Mouse (Mus musculus) embryonic facial prominence, embryonic 15.5 days (tissue): ENCODE measurements around the gene Itfg1. TPM values are rescaled to one million over a fixed set of nuclear protein-coding genes. Genes with fewer than 3 reads are reported as not detected.
A peak's percentile ranks its signal among the peaks of the same experiment; 100 is the strongest.
"Not testable (repeated sequence)": the region's sequence is repeated elsewhere in the genome, so short reads cannot be mapped to it uniquely, and the experiment has no call there.

ENCODE experiments used
- ATAC-seq: fragments of 200-750 bp; cut with Nextera tagmentation; 2 replicates; pipeline ENCODE4 v1.8.0; 2017; ENCODE audit warnings: low read depth, moderate TSS enrichment; ENCODE audit not compliant: insufficient number of reproducible peaks, low FRiP score, low TSS enrichment
- H3K27ac ChIP-seq: fragments of 300-500 bp; sonication (generic); replicated peaks from 2 replicates; pipeline ENCODE4 v1.5.1; 2015; ENCODE audit warnings: mild to moderate bottlenecking, inconsistent platforms
- H3K27me3 ChIP-seq: fragments of 300-500 bp; sonication (generic); 2 replicates; pipeline ENCODE4 v1.6.1; 2015; ENCODE audit warnings: inconsistent platforms
- H3K36me3 ChIP-seq: fragments of 300-500 bp; sonication (generic); 2 replicates; pipeline ENCODE4 v1.6.1; 2015; ENCODE audit warnings: mild to moderate bottlenecking, inconsistent platforms
- H3K4me1 ChIP-seq: fragments of 300-500 bp; sonication (generic); 2 replicates; pipeline ENCODE4 v1.6.1; 2015; ENCODE audit warnings: inconsistent platforms
- H3K4me2 ChIP-seq: fragments of 300-500 bp; sonication (generic); replicated peaks from 2 replicates; pipeline ENCODE4 v1.6.1; 2015; ENCODE audit warnings: mild to moderate bottlenecking, inconsistent platforms
- H3K4me3 ChIP-seq: fragments of 300-500 bp; sonication (generic); replicated peaks from 2 replicates; pipeline ENCODE4 v1.5.1; 2015; ENCODE audit warnings: mild to moderate bottlenecking, inconsistent platforms
- H3K9ac ChIP-seq: fragments of 300-500 bp; sonication (generic); 2 replicates; pipeline ENCODE4 v1.6.1; 2015; ENCODE audit warnings: inconsistent platforms
- H3K9me3 ChIP-seq: fragments of 300-500 bp; sonication (generic); replicated peaks from 2 replicates; pipeline ENCODE4 v1.6.1; 2016; ENCODE audit warnings: inconsistent platforms
- WGBS: fragments of 180-500 bp; shearing (Covaris S2); methylation state at CpG from one replicate; pipeline ENCODE4 v1.1.7; 2015; 5-methylcytosine and 5-hydroxymethylcytosine counted together
- polyA plus RNA-seq: library from polyadenylated mRNA; unstranded; fragments of >200 nt; fragmentation: Nextera tagmentation; extraction: Ambion mirVana; gene quantifications from 2 replicates; pipeline ENCODE4 v1.2.1, GENCODE M21; 2015

Gene Itfg1
- polyA plus RNA-seq, 1 experiment from 2014 or later: 71.0 TPM

- Histone ChIP-seq H3K4me1 (peaks cover 12% of the 10 kb centered on the region), H3K27me3 (no peaks in the 10 kb centered on the region), H3K9ac (peak overlapping the region; percentile 56), H3K27ac (peak overlapping the region; percentile 94), H3K36me3 (peaks cover 11% of the 10 kb centered on the region), H3K9me3 (no peaks in the 10 kb centered on the region), H3K4me3 (peak overlapping the region; percentile 77), H3K4me2 (peak overlapping the region; percentile 73)
- ATAC-seq: no peak
- under 1% methylated on average over 21 of the region's 21 CpGs for WGBS
Measured at GRCm38 (mm10) chr8:85839916-85840656, 635 bp downstream of the Itfg1 start.

- Histone ChIP-seq H3K9ac (no peak overlapping the region), H3K27me3 (no peaks in the 10 kb centered on the region)
- ATAC-seq: no peak
Measured at GRCm38 (mm10) chr8:85813621-85814020, 27.1 kb downstream of the Itfg1 start.

GRCm38 (mm10) chr8:85801408-85801807, 39.3 kb downstream of the Itfg1 start:
- H3K4me3 ChIP-seq: no peak overlapping the region
- peaks cover 4% of the 10 kb centered on the region; the same call in 1 of the 2 replicates for H3K36me3 ChIP-seq
- no peaks in the 10 kb centered on the region for H3K4me1 ChIP-seq
- no peaks in the 10 kb centered on the region for H3K9me3 ChIP-seq
- ATAC-seq: no peak
- no peak overlapping the region for H3K4me2 ChIP-seq
- H3K27me3 ChIP-seq: no peaks in the 10 kb centered on the region
- 86% methylated on average over 1 of the region's 1 CpGs for WGBS
- H3K27ac ChIP-seq: no peak overlapping the region
- H3K9ac ChIP-seq: no peak overlapping the region

More at GRCm38 (mm10) chr8:85813621-85814020, 27.1 kb downstream of the Itfg1 start:
- Histone ChIP-seq H3K36me3 (peaks cover 4% of the 10 kb centered on the region; the same call in 1 of the 2 replicates), H3K4me2 (no peak overlapping the region), H3K4me3 (no peak overlapping the region), H3K27ac (no peak overlapping the region), H3K4me1 (no peaks in the 10 kb centered on the region), H3K9me3 (no peaks in the 10 kb centered on the region)

GRCm38 (mm10) chr8:85800164-85800563, 40.6 kb downstream of the Itfg1 start:
- Histone ChIP-seq H3K27ac (no peak overlapping the region), H3K36me3 (peaks cover 4% of the 10 kb centered on the region; the same call in 1 of the 2 replicates), H3K9ac (no peak overlapping the region), H3K4me2 (no peak overlapping the region), H3K9me3 (no peaks in the 10 kb centered on the region), H3K4me3 (no peak overlapping the region), H3K4me1 (no peaks in the 10 kb centered on the region), H3K27me3 (no peaks in the 10 kb centered on the region)
- 86% methylated on average over 1 of the region's 1 CpGs for WGBS
- ATAC-seq: no peak

- H3K27ac ChIP-seq, H3K4me3 ChIP-seq, H3K36me3 ChIP-seq, ATAC-seq, H3K4me1 ChIP-seq, H3K4me2 ChIP-seq, H3K9me3 ChIP-seq, H3K9ac ChIP-seq, H3K27me3 ChIP-seq: not testable (repeated sequence)
- WGBS: 96% methylated on average over 1 of the region's 1 CpGs
Measured at GRCm38 (mm10) chr8:85796392-85796791, 44.3 kb downstream of the Itfg1 start.

GRCm38 (mm10) chr8:85788341-85788740, 52.4 kb downstream of the Itfg1 start:
- Histone ChIP-seq H3K4me3 (no peak overlapping the region), H3K9ac (no peak overlapping the region), H3K4me1 (no peaks in the 10 kb centered on the region), H3K4me2 (no peak overlapping the region), H3K27me3 (no peaks in the 10 kb centered on the region), H3K9me3 (no peaks in the 10 kb centered on the region), H3K27ac (no peak overlapping the region), H3K36me3 (peaks cover 3% of the 10 kb centered on the region; the same call in 1 of the 2 replicates)
- 95% methylated on average over 3 of the region's 3 CpGs for WGBS
- no peak for ATAC-seq

- H3K36me3 ChIP-seq: no peaks in the 10 kb centered on the region
- WGBS: 85% methylated on average over 4 of the region's 4 CpGs
- no peak overlapping the region for H3K4me2 ChIP-seq
- no peaks in the 10 kb centered on the region for H3K4me1 ChIP-seq
- no peak overlapping the region for H3K9ac ChIP-seq
- ATAC-seq: no peak
- no peaks in the 10 kb centered on the region for H3K27me3 ChIP-seq
- H3K27ac ChIP-seq: no peak overlapping the region
- H3K4me3 ChIP-seq: no peak overlapping the region
- H3K9me3 ChIP-seq: no peaks in the 10 kb centered on the region
Measured at GRCm38 (mm10) chr8:85787909-85788308, 52.8 kb downstream of the Itfg1 start.

- no peaks in the 10 kb centered on the region for H3K36me3 ChIP-seq
- no peak overlapping the region for H3K4me2 ChIP-seq
- no peaks in the 10 kb centered on the region for H3K9me3 ChIP-seq
- H3K27ac ChIP-seq: no peak overlapping the region
- no peaks in the 10 kb centered on the region for H3K4me1 ChIP-seq
- H3K27me3 ChIP-seq: no peaks in the 10 kb centered on the region
- no peak overlapping the region for H3K4me3 ChIP-seq
- H3K9ac ChIP-seq: no peak overlapping the region
- ATAC-seq: no peak
- 41% methylated on average over 1 of the region's 1 CpGs for WGBS
Measured at GRCm38 (mm10) chr8:85785506-85785905, 55.2 kb downstream of the Itfg1 start.

- no peak overlapping the region for H3K4me2 ChIP-seq
- no peaks in the 10 kb centered on the region for H3K27me3 ChIP-seq
- H3K9me3 ChIP-seq: no peaks in the 10 kb centered on the region
- no peak overlapping the region for H3K9ac ChIP-seq
- no peaks in the 10 kb centered on the region for H3K36me3 ChIP-seq
- H3K27ac ChIP-seq: no peak overlapping the region
- no peak overlapping the region for H3K4me3 ChIP-seq
- 91% methylated on average over 1 of the region's 1 CpGs for WGBS
- no peaks in the 10 kb centered on the region for H3K4me1 ChIP-seq
- no peak for ATAC-seq
Measured at GRCm38 (mm10) chr8:85783871-85784270, 56.9 kb downstream of the Itfg1 start.

GRCm38 (mm10) chr8:85780091-85780490, 60.6 kb downstream of the Itfg1 start:
- Histone ChIP-seq H3K4me2 (no peak overlapping the region), H3K4me3 (no peak overlapping the region), H3K9ac (no peak overlapping the region), H3K36me3 (no peaks in the 10 kb centered on the region), H3K4me1 (no peaks in the 10 kb centered on the region), H3K27me3 (no peaks in the 10 kb centered on the region), H3K9me3 (no peaks in the 10 kb centered on the region), H3K27ac (no peak overlapping the region)
- WGBS: 89% methylated on average over 3 of the region's 3 CpGs
- no peak for ATAC-seq

- Histone ChIP-seq H3K4me3 (no peak overlapping the region), H3K9ac (no peak overlapping the region), H3K27ac (no peak overlapping the region), H3K4me1 (no peaks in the 10 kb centered on the region), H3K4me2 (no peak overlapping the region), H3K36me3 (0 out of 2 replicates have a peak, but pooled peaks cover 3% of the 10 kb centered on the region), H3K27me3 (no peaks in the 10 kb centered on the region), H3K9me3 (no peaks in the 10 kb centered on the region)
- ATAC-seq: no peak
- WGBS: 94% methylated on average over 2 of the region's 2 CpGs
Measured at GRCm38 (mm10) chr8:85745053-85745452, 95.7 kb downstream of the Itfg1 start.

GRCm38 (mm10) chr8:85730545-85730944, 110.2 kb downstream of the Itfg1 start:
- H3K9me3 ChIP-seq: no peaks in the 10 kb centered on the region
- H3K27me3 ChIP-seq: no peaks in the 10 kb centered on the region
- no peaks in the 10 kb centered on the region for H3K4me1 ChIP-seq
- no peak overlapping the region for H3K4me3 ChIP-seq
- H3K36me3 ChIP-seq: peaks cover 9% of the 10 kb centered on the region; the same call in 1 of the 2 replicates
- no peak overlapping the region for H3K27ac ChIP-seq
- 90% methylated on average over 3 of the region's 3 CpGs for WGBS
- no peak overlapping the region for H3K4me2 ChIP-seq
- ATAC-seq: no peak
- no peak overlapping the region for H3K9ac ChIP-seq
